Mouse (Mus musculus): ENCODE results near the gene Pygo1. TPM values are rescaled to one million over a fixed set of nuclear protein-coding genes. Genes with fewer than 3 reads are reported as not detected.

Gene Pygo1
- polyA plus RNA-seq, 1 experiment from 2014 or later, result 3.2 TPM

DNA sequence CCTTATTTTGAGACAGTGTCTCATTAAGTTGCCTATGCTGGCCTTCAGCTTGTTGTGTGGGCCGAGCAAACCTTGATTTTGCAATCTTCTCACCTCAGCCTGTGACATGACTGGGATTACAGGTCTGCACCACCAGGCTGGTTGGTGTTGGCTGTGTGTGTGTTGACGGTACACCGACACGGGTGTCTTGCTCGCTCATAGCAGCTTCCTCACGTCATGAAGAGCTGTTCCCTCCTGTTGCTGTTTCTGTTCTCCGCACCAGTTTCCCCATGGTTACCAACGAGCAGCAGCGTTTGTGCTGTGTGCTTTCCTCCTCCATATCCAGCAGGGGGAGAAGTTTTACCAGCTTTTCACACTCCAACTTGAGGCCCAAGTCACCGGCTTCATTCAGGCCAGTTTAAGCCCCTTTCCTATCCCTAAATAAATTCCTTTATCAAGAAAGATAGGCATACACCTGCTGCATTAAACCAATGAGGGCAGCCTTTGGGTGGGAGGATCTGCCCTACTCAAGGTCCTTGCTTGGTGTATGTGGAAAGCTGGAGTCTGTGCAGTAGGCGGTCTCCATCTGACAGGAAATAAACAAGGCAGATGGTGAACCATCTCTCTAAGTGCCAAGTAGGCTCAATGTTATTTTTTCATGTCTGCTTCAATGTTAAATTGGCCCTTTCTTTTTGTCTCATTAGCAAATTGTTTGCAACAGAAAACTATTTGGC, 43.1 kb downstream of the Pygo1 start:
- Histone ChIP-seq H3K36me3 (ENCODE audit: insufficient read depth, low read length) (no peaks in the 10 kb centered on the region), H3K4me1 (replicated peaks; ENCODE audit: insufficient read depth, low read length) (no peaks in the 10 kb centered on the region), H3K27ac (no peak overlapping the region), H3K4me2 (ENCODE audit: low read length) (no peak overlapping the region), H3K27me3 (ENCODE audit: insufficient read depth, low read length) (no peaks in the 10 kb centered on the region), H3K9me3 (replicated peaks; ENCODE audit: low read length) (no peaks in the 10 kb centered on the region), H3K9ac (ENCODE audit: low read depth, low read length) (no peak overlapping the region), H3K4me3 (replicated peaks; ENCODE audit: low read depth, low read length) (no peak overlapping the region)
- ATAC-seq (replicated peaks; ENCODE audit: low FRiP score, low read depth), result no peak
- WGBS, result 29% methylated on average over 11 of the region's 11 CpGs
- DNase-seq (ENCODE audit: low spot score), result peak; percentile 86
- peak; percentile 84 for TF ChIP-seq CTCF (IDR thresholded peaks at IDR 0.05; ENCODE audit: low read depth)

- no peak overlapping the region for H3K4me3 ChIP-seq (replicated peaks; ENCODE audit: low read depth, low read length)
- H3K27ac ChIP-seq, result no peak overlapping the region
- 71% methylated on average over 7 of the region's 7 CpGs for WGBS
- DNase-seq (ENCODE audit: low spot score), result peak; percentile 28
- peak; percentile 32; the same call in 1 of the 2 replicates for TF ChIP-seq CTCF (IDR thresholded peaks at IDR 0.05; ENCODE audit: low read depth)
- no peaks in the 10 kb centered on the region for H3K27me3 ChIP-seq (ENCODE audit: insufficient read depth, low read length)
- no peaks in the 10 kb centered on the region for H3K9me3 ChIP-seq (replicated peaks; ENCODE audit: low read length)
- no peak overlapping the region for H3K9ac ChIP-seq (ENCODE audit: low read depth, low read length)
- no peaks in the 10 kb centered on the region for H3K36me3 ChIP-seq (ENCODE audit: insufficient read depth, low read length)
- ATAC-seq (replicated peaks; ENCODE audit: low FRiP score, low read depth), result no peak; the same call in 1 of the 2 replicates
- H3K4me2 ChIP-seq (ENCODE audit: low read length), result no peak overlapping the region
- no peaks in the 10 kb centered on the region for H3K4me1 ChIP-seq (replicated peaks; ENCODE audit: insufficient read depth, low read length)
These were observed 44.4 kb downstream of the Pygo1 start for GRCm38 (mm10) chr9:72969874-72970273.

DNA sequence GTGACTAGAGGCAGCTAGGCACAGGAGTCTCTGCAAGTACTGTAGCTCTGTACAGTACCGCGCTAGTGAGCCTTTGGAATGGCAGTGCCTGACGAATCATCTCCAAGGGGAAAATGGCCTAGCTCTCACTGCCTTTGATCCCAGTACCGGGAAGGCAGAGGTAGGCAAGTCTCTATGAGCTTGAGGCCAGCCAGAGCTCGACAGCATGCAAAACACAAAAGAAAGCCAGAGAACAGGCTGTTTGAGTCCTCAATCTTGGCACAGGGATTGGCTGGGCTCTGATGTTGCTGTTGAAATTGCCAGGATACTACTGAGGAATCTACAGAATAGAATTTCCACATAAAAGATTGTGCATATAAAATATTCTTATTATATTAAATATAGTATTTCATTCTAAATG, 47.0 kb downstream of the Pygo1 start:
- TF ChIP-seq CTCF (IDR thresholded peaks at IDR 0.05; ENCODE audit: low read depth), result no peak
- 88% methylated on average over 5 of the region's 5 CpGs for WGBS
- Histone ChIP-seq H3K9me3 (replicated peaks; ENCODE audit: low read length) (no peaks in the 10 kb centered on the region), H3K27ac (no peak overlapping the region), H3K27me3 (ENCODE audit: insufficient read depth, low read length) (no peaks in the 10 kb centered on the region), H3K4me2 (ENCODE audit: low read length) (no peak overlapping the region), H3K4me1 (replicated peaks; ENCODE audit: insufficient read depth, low read length) (no peaks in the 10 kb centered on the region), H3K36me3 (ENCODE audit: insufficient read depth, low read length) (no peaks in the 10 kb centered on the region), H3K4me3 (replicated peaks; ENCODE audit: low read depth, low read length) (no peak overlapping the region), H3K9ac (ENCODE audit: low read depth, low read length) (no peak overlapping the region)
- no peak for ATAC-seq (replicated peaks; ENCODE audit: low FRiP score, low read depth)
- no peak for DNase-seq (ENCODE audit: low spot score)

- Histone ChIP-seq H3K36me3 (ENCODE audit: insufficient read depth, low read length) (no peaks in the 10 kb centered on the region), H3K4me2 (ENCODE audit: low read length) (no peak overlapping the region), H3K9me3 (replicated peaks; ENCODE audit: low read length) (no peaks in the 10 kb centered on the region), H3K9ac (ENCODE audit: low read depth, low read length) (no peak overlapping the region), H3K27me3 (ENCODE audit: insufficient read depth, low read length) (no peaks in the 10 kb centered on the region), H3K4me1 (replicated peaks; ENCODE audit: insufficient read depth, low read length) (no peaks in the 10 kb centered on the region), H3K27ac (no peak overlapping the region), H3K4me3 (replicated peaks; ENCODE audit: low read depth, low read length) (no peak overlapping the region)
- no peak for ATAC-seq (replicated peaks; ENCODE audit: low FRiP score, low read depth)
- peak; percentile 4; the same call in 1 of the 2 replicates for TF ChIP-seq CTCF (IDR thresholded peaks at IDR 0.05; ENCODE audit: low read depth)
- no peak for DNase-seq (ENCODE audit: low spot score)
These were observed 47.5 kb downstream of the Pygo1 start for GRCm38 (mm10) chr9:72972984-72973383.

DNA sequence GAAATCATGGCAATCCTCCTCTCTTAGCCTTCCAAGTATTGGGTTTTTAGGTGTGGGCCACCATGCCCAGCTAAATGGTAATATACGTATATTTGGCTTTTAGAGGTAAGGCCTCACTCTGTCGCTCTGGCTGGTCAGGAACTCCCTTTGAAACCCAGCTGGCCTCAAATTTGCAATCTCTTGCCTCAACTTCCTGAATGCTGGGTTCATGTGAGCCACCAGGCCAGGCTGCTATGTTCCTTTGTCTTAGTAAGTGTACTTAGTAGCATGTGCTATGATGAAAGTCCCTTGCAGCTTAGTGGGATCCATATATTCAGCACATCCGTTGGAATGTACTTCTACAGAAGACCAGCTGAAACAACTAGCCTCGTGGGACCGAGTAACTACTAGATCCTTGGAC, 49.3 kb downstream of the Pygo1 start:
- no peak for ATAC-seq (replicated peaks; ENCODE audit: low FRiP score, low read depth)
- WGBS, result 88% methylated on average over 5 of the region's 5 CpGs
- DNase-seq (ENCODE audit: low spot score), result no peak
- Histone ChIP-seq H3K9ac (ENCODE audit: low read depth, low read length) (no peak overlapping the region), H3K9me3 (replicated peaks; ENCODE audit: low read length) (no peaks in the 10 kb centered on the region), H3K36me3 (ENCODE audit: insufficient read depth, low read length) (no peaks in the 10 kb centered on the region), H3K4me3 (replicated peaks; ENCODE audit: low read depth, low read length) (no peak overlapping the region), H3K27ac (no peak overlapping the region), H3K4me2 (ENCODE audit: low read length) (no peak overlapping the region), H3K4me1 (replicated peaks; ENCODE audit: insufficient read depth, low read length) (no peaks in the 10 kb centered on the region), H3K27me3 (ENCODE audit: insufficient read depth, low read length) (no peaks in the 10 kb centered on the region)
- no peak for TF ChIP-seq CTCF (IDR thresholded peaks at IDR 0.05; ENCODE audit: low read depth)

- Histone ChIP-seq H3K36me3 (ENCODE audit: insufficient read depth, low read length) (no peaks in the 10 kb centered on the region), H3K4me3 (replicated peaks; ENCODE audit: low read depth, low read length) (no peak overlapping the region), H3K4me2 (ENCODE audit: low read length) (no peak overlapping the region), H3K9me3 (replicated peaks; ENCODE audit: low read length) (no peaks in the 10 kb centered on the region), H3K27me3 (ENCODE audit: insufficient read depth, low read length) (no peaks in the 10 kb centered on the region), H3K9ac (ENCODE audit: low read depth, low read length) (no peak overlapping the region), H3K4me1 (replicated peaks; ENCODE audit: insufficient read depth, low read length) (no peaks in the 10 kb centered on the region), H3K27ac (no peak overlapping the region)
- no peak for DNase-seq (ENCODE audit: low spot score)
- WGBS, result 90% methylated on average over 1 of the region's 1 CpGs
- no peak for ATAC-seq (replicated peaks; ENCODE audit: low FRiP score, low read depth)
- TF ChIP-seq CTCF (IDR thresholded peaks at IDR 0.05; ENCODE audit: low read depth), result no peak
These were observed 49.8 kb downstream of the Pygo1 start for GRCm38 (mm10) chr9:72975242-72975641.

- Histone ChIP-seq H3K36me3 (ENCODE audit: insufficient read depth, low read length) (no peaks in the 10 kb centered on the region), H3K27ac (no peak overlapping the region), H3K4me3 (replicated peaks; ENCODE audit: low read depth, low read length) (no peak overlapping the region), H3K4me2 (ENCODE audit: low read length) (no peak overlapping the region), H3K9ac (ENCODE audit: low read depth, low read length) (no peak overlapping the region), H3K27me3 (ENCODE audit: insufficient read depth, low read length) (no peaks in the 10 kb centered on the region), H3K9me3 (replicated peaks; ENCODE audit: low read length) (no peaks in the 10 kb centered on the region), H3K4me1 (replicated peaks; ENCODE audit: insufficient read depth, low read length) (peaks cover 13% of the 10 kb centered on the region)
- 75% methylated on average over 2 of the region's 2 CpGs for WGBS
- DNase-seq (ENCODE audit: low spot score), result no peak
- peak; percentile 34; the same call in 1 of the 2 replicates for TF ChIP-seq CTCF (IDR thresholded peaks at IDR 0.05; ENCODE audit: low read depth)
- no peak for ATAC-seq (replicated peaks; ENCODE audit: low FRiP score, low read depth)
These were observed 57.6 kb downstream of the Pygo1 start for GRCm38 (mm10) chr9:72983066-72983465.
